Mouse (Mus musculus): ENCODE measurements around the gene Man1c1. TPM values are rescaled to one million over a fixed set of nuclear protein-coding genes. Genes with fewer than 3 reads are reported as not detected.

Man1c1 gene
- total and polyA plus RNA-seq, 3 experiments: 0.04 to 0.44 (median 0.20) TPM

- dilution Hi-C loops (cut with MboI; ENCODE audit: extremely low pct_ligation_motif_present, extremely low pct_unique_long_range_greater_than_20kb, low sequenced_read_pairs): no loop called here
Measured at GRCm38 (mm10) chr4:134570704-134571451, 133.2 kb downstream of the Man1c1 start.

GRCm38 (mm10) chr4:134569831-134570230, 134.3 kb downstream of the Man1c1 start:
- H3K36me3 ChIP-seq (replicated peaks in 1 of 2; ENCODE audit: control insufficient read depth in 1 of 2, insufficient read depth in 1 of 2, low read length in 1 of 2): no peaks in the 10 kb centered on the region

More at GRCm38 (mm10) chr4:134570704-134571451, 133.2 kb downstream of the Man1c1 start:
- Histone ChIP-seq H3K79me2 (replicated peaks; ENCODE audit: control insufficient read depth, extremely low read depth, insufficient read depth, poor library complexity, severe bottlenecking) (no peaks in the 10 kb centered on the region), H3K27me3 (replicated peaks) (no peaks in the 10 kb centered on the region), H3K9me3 (replicated peaks; ENCODE audit: low read length) (peaks cover 2% of the 10 kb centered on the region), H3K9ac (ENCODE audit: insufficient read depth, low read depth) (no peak overlapping the region), H3K36me3 (replicated peaks in 1 of 2; ENCODE audit: control insufficient read depth in 1 of 2, insufficient read depth in 1 of 2, low read length in 1 of 2) (no peaks in the 10 kb centered on the region), H3K4me1 (ENCODE audit: control insufficient read depth in 1 of 2, insufficient read depth in 2 of 2) (peaks cover 3 to 9% of the 10 kb centered on the region in 2 experiments; a peak in 2 of 4 replicates), H3K27ac (ENCODE audit: insufficient read depth, low read depth) (no peak overlapping the region), H3K4me2 (ENCODE audit: insufficient read depth, low read depth, poor library complexity, severe bottlenecking) (no peak overlapping the region), H3K4me3 (replicated peaks in 1 of 3; ENCODE audit: low read depth in 2 of 3, low read length in 2 of 3, poor library complexity in 1 of 3) (no peak overlapping the region)
- in situ Hi-C loops (cut with MboI; ENCODE audit: low pct_ligation_motif_present, low pct_unique_long_range_greater_than_20kb, low sequenced_read_pairs): no loop called here
- no peak for DNase-seq (ENCODE audit: extremely low read depth)
- TF ChIP-seq EP300 (IDR thresholded peaks at IDR 0.05; ENCODE audit: low read length): no peak
- TF ChIP-seq ELF1 (IDR thresholded peaks at IDR 0.05; ENCODE audit: low read depth, low read length): no peak
- no peak for TF ChIP-seq ZKSCAN1 (IDR thresholded peaks at IDR 0.05; ENCODE audit: borderline replicate concordance, low read depth, low read length)
- TF ChIP-seq JUN (IDR thresholded peaks at IDR 0.05; ENCODE audit: insufficient read depth, low read depth, low read length): no peak
- no peak for TF ChIP-seq MAZ (IDR thresholded peaks at IDR 0.05; ENCODE audit: low read depth, low read length)
- no peak for TF ChIP-seq HCFC1 (IDR thresholded peaks at IDR 0.05; ENCODE audit: low read depth, low read length)
- TF ChIP-seq TBP (conservative IDR thresholded peaks at IDR 0.05; ENCODE audit: low read depth, low read length): no peak
- no peak for TF ChIP-seq KAT2A (IDR thresholded peaks at IDR 0.05; ENCODE audit: insufficient replicate concordance, low read length)
- no peak for TF ChIP-seq MAFK (IDR thresholded peaks at IDR 0.05; ENCODE audit: insufficient replicate concordance, low read length)
- no peak for TF ChIP-seq RCOR1 (conservative IDR thresholded peaks at IDR 0.05; ENCODE audit: low read depth, low read length)
- TF ChIP-seq PAX5 (IDR thresholded peaks at IDR 0.05; ENCODE audit: low read length): no peak
- no peak for TF ChIP-seq ETS1 (conservative IDR thresholded peaks at IDR 0.05; ENCODE audit: low read depth, low read length)
- no peak for TF ChIP-seq MEF2A (IDR thresholded peaks at IDR 0.05; ENCODE audit: borderline replicate concordance, low read depth, low read length)

More at GRCm38 (mm10) chr4:134569831-134570230, 134.3 kb downstream of the Man1c1 start:
- dilution Hi-C loops (cut with MboI; ENCODE audit: extremely low pct_ligation_motif_present, extremely low pct_unique_long_range_greater_than_20kb, low sequenced_read_pairs) (no loop called here), in situ Hi-C loops (cut with MboI; ENCODE audit: low pct_ligation_motif_present, low pct_unique_long_range_greater_than_20kb, low sequenced_read_pairs) (no loop called here)
- Histone ChIP-seq H3K9ac (ENCODE audit: insufficient read depth, low read depth) (no peak overlapping the region), H3K9me3 (replicated peaks; ENCODE audit: low read length) (peaks cover 12% of the 10 kb centered on the region), H3K4me1 (ENCODE audit: control insufficient read depth in 1 of 2, insufficient read depth in 2 of 2) (peaks cover 3 to 11% of the 10 kb centered on the region in 2 experiments; a peak in 2 of 4 replicates), H3K79me2 (replicated peaks; ENCODE audit: control insufficient read depth, extremely low read depth, insufficient read depth, poor library complexity, severe bottlenecking) (no peaks in the 10 kb centered on the region), H3K4me3 (replicated peaks in 1 of 3; ENCODE audit: low read depth in 2 of 3, low read length in 2 of 3, poor library complexity in 1 of 3) (no peak overlapping the region), H3K4me2 (ENCODE audit: insufficient read depth, low read depth, poor library complexity, severe bottlenecking) (no peak overlapping the region), H3K27ac (ENCODE audit: insufficient read depth, low read depth) (no peak overlapping the region), H3K27me3 (replicated peaks) (no peaks in the 10 kb centered on the region)
- no peak for DNase-seq (ENCODE audit: extremely low read depth)
- TF ChIP-seq ELF1 (IDR thresholded peaks at IDR 0.05; ENCODE audit: low read depth, low read length) (no peak), RCOR1 (conservative IDR thresholded peaks at IDR 0.05; ENCODE audit: low read depth, low read length) (no peak), MAX (IDR thresholded peaks at IDR 0.05; ENCODE audit: low read length) (no peak), CHD1 (IDR thresholded peaks at IDR 0.05; ENCODE audit: low read depth, low read length) (no peak), SMC3 (IDR thresholded peaks at IDR 0.05; ENCODE audit: low read depth, low read length) (no peak)
